Mouse (Mus musculus) G1E (cell line): ENCODE data around the gene Hipk2. TPM values are rescaled to one million over a fixed set of nuclear protein-coding genes. Genes with fewer than 3 reads are reported as not detected.

ENCODE experiments used
- ATAC-seq: 2 replicates; pipeline ENCODE4 v1.8.0; 2016; ENCODE audit warnings: mild to moderate bottlenecking; ENCODE audit not compliant: insufficient number of reproducible peaks, poor library complexity, low FRiP score, severe bottlenecking; ENCODE audit errors: extremely low read depth
- DNase-seq: peaks from one replicate; pipeline ENCODE4 v3.0.0; 2012; ENCODE audit warnings: low spot score
- H3K27me3 ChIP-seq: 2 replicates; pipeline ENCODE4 v1.6.1; 2012; ENCODE audit warnings: mild to moderate bottlenecking, low read length, inconsistent platforms; ENCODE audit not compliant: insufficient read depth
- H3K36me3 ChIP-seq: replicated peaks from 2 replicates; pipeline ENCODE3; 2012; ENCODE audit warnings: mild to moderate bottlenecking, inconsistent platforms
- H3K4me1 ChIP-seq: 2 replicates; pipeline ENCODE4 v1.6.1; 2012; ENCODE audit warnings: low read depth, low read length, inconsistent platforms, mixed read lengths; ENCODE audit not compliant: insufficient read depth
- H3K4me3 ChIP-seq: 2 replicates; pipeline ENCODE4 v1.5.1; 2012; ENCODE audit warnings: low read depth, mild to moderate bottlenecking, inconsistent platforms, low read length, moderate library complexity, mixed read lengths
- H3K9me3 ChIP-seq: replicated peaks from 2 replicates; pipeline ENCODE4 v1.6.1; 2012; ENCODE audit warnings: inconsistent platforms
- CTCF ChIP-seq: IDR thresholded peaks from 2 replicates; pipeline ENCODE4 v1.5.1; 2012; ENCODE audit warnings: low read depth, low read length, inconsistent platforms, mixed read lengths
- GATA1 ChIP-seq: IDR thresholded peaks from 2 replicates; pipeline ENCODE4 v1.6.1; 2012; ENCODE audit warnings: borderline replicate concordance, low read length, inconsistent platforms, mixed read lengths
- GATA2 ChIP-seq: IDR thresholded peaks from 2 replicates; pipeline ENCODE4 v1.6.1; 2012; ENCODE audit warnings: low read depth, low read length, inconsistent platforms, borderline replicate concordance
- POLR2AphosphoS5 ChIP-seq: IDR thresholded peaks from 2 replicates; pipeline ENCODE4 v1.6.1; 2012; ENCODE audit warnings: low read depth, low read length, inconsistent platforms; ENCODE audit not compliant: insufficient replicate concordance
- TAL1 ChIP-seq: conservative IDR thresholded peaks from 2 replicates; pipeline ENCODE4 v1.6.1; 2012; ENCODE audit warnings: low read depth, low read length, inconsistent platforms, mixed read lengths
- polyA plus RNA-seq: library from polyadenylated mRNA; stranded (reverse); fragments of >175 nt; gene quantifications from 2 replicates; pipeline ENCODE4 v1.2.3, GENCODE M21; 2012
- total RNA-seq, 2 experiments: library from RNA; stranded (forward) in 1 of 2; stranded (reverse) in 1 of 2; fragments of 200-1000 nt in 1 of 2; fragments of >200 nt in 1 of 2; fragmentation: Nextera tagmentation in 1 of 2; gene quantifications; 2 replicates each; pipeline ENCODE4 v1.2.3; 2014 to 2017

Hipk2 gene
- total and polyA plus RNA-seq, 3 experiments: 4.6 to 97.9 (median 39.6) TPM

DNA sequence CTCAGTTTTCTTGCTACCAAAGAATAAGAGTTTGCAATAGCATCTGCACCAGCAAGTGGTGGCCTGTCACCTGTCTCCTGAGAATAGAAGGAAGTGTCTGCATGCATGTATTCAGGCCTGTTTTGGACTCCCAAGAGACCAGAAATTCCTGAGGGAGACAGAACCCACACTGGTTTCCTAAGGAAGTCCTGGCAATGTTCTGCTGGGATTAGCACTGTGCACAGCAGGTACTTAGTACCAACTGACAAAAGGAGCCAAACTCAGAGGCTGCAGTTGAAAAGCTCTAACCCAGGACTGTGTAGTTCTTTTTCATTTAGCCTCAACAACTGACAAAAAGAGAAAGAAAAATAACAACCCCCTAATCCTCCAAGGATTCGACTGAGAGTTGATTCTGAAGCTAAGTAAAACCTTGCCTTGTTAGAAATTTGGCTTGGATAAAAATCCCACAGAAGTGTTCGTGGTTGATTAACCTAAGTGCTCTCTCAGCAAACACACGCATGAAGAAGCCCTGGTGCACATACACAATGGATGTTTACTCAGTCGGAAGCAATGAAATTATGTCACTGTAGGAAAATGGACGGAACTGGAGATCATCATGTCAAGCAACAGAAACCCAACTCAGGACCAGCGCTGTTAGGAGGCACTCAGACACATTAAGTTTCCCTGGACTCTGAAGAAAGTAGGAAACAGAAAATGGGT, 115.9 kb downstream of the Hipk2 start:
- H3K27me3 ChIP-seq: no peaks in the 10 kb centered on the region
- ATAC-seq (no peak), DNase-seq (no peak)
- peaks cover 78% of the 10 kb centered on the region for H3K4me1 ChIP-seq
- H3K9me3 ChIP-seq: no peaks in the 10 kb centered on the region
- H3K36me3 ChIP-seq: peaks cover 14% of the 10 kb centered on the region
- no peak overlapping the region for H3K4me3 ChIP-seq
- TF ChIP-seq POLR2AphosphoS5 (no peak), CTCF (no peak), GATA1 (no peak), TAL1 (no peak), GATA2 (no peak)

GRCm38 (mm10) chr6:38759186-38759585, 116.8 kb downstream of the Hipk2 start:
- TF ChIP-seq TAL1 (no peak), GATA2 (no peak), CTCF (no peak), GATA1 (no peak), POLR2AphosphoS5 (no peak)
- DNase-seq (no peak), ATAC-seq (no peak)
- peaks cover 9% of the 10 kb centered on the region for H3K36me3 ChIP-seq
- H3K27me3 ChIP-seq: no peaks in the 10 kb centered on the region
- H3K4me3 ChIP-seq: no peak overlapping the region
- peaks cover 72% of the 10 kb centered on the region for H3K4me1 ChIP-seq
- H3K9me3 ChIP-seq: no peaks in the 10 kb centered on the region

GRCm38 (mm10) chr6:38757597-38757996, 118.4 kb downstream of the Hipk2 start:
- Histone ChIP-seq H3K4me1 (peaks cover 59% of the 10 kb centered on the region), H3K36me3 (peaks cover 15% of the 10 kb centered on the region), H3K4me3 (no peak overlapping the region), H3K9me3 (no peaks in the 10 kb centered on the region), H3K27me3 (no peaks in the 10 kb centered on the region)
- ATAC-seq (no peak), DNase-seq (no peak)
- TF ChIP-seq CTCF (no peak), POLR2AphosphoS5 (no peak), GATA2 (no peak)

GRCm38 (mm10) chr6:38756968-38757367, 119.0 kb downstream of the Hipk2 start:
- H3K4me1 ChIP-seq: peaks cover 56% of the 10 kb centered on the region

DNA sequence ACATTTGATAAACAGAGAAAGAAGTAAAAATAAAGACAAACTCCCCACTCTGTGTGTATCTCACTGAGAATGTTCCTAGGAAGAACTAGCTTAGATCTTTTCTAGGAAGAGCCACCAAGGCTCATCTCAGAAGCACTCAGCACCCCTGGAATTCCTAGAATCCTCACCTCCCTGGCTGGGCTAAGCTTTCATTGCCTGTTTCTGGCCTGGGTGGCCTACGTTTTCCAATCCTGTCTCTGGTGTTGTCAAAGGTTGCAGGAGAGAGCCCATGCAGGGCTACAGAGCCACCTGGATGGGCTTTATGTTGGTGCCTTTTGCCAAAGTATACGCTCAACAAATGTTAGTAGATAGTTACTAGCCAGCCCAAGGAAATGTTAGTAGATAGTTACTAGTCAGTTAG, 120.0 kb downstream of the Hipk2 start:
- Histone ChIP-seq H3K36me3 (peaks cover 18% of the 10 kb centered on the region), H3K9me3 (no peaks in the 10 kb centered on the region), H3K27me3 (no peaks in the 10 kb centered on the region), H3K4me1 (peaks cover 48% of the 10 kb centered on the region), H3K4me3 (no peak overlapping the region)
- DNase-seq (no peak), ATAC-seq (no peak)
- TF ChIP-seq GATA1 (no peak), TAL1 (no peak)

More at GRCm38 (mm10) chr6:38756968-38757367, 119.0 kb downstream of the Hipk2 start:
- Histone ChIP-seq H3K36me3 (peaks cover 21% of the 10 kb centered on the region), H3K9me3 (no peaks in the 10 kb centered on the region), H3K4me3 (no peak overlapping the region), H3K27me3 (no peaks in the 10 kb centered on the region)
- TF ChIP-seq TAL1 (no peak), POLR2AphosphoS5 (no peak), CTCF (no peak), GATA2 (no peak), GATA1 (no peak)
- no peak for DNase-seq
- no peak for ATAC-seq

- TF ChIP-seq GATA1: no peak
- no peak for TF ChIP-seq CTCF
- TF ChIP-seq POLR2AphosphoS5: no peak
- no peak for TF ChIP-seq GATA2
- no peak for TF ChIP-seq TAL1
These were observed 120.8 kb downstream of the Hipk2 start for GRCm38 (mm10) chr6:38755188-38755587.

More at GRCm38 (mm10) chr6:38755188-38755587, 120.8 kb downstream of the Hipk2 start:
- DNase-seq (no peak), ATAC-seq (no peak)
- no peak overlapping the region for H3K4me3 ChIP-seq
- H3K4me1 ChIP-seq: peaks cover 41% of the 10 kb centered on the region
- no peaks in the 10 kb centered on the region for H3K27me3 ChIP-seq
- peaks cover 23% of the 10 kb centered on the region for H3K36me3 ChIP-seq
- H3K9me3 ChIP-seq: no peaks in the 10 kb centered on the region
